Mouse (Mus musculus) bone marrow macrophage, adult 2 months (primary cell): ENCODE data around the gene Bbs9.

Source experiments
- CTCF ChIP-seq: IDR thresholded peaks from 2 replicates; pipeline ENCODE4 v1.5.1; 2012; ENCODE audit warnings: low read depth, mild to moderate bottlenecking, low read length, moderate library complexity
- POLR2A ChIP-seq: IDR thresholded peaks from 2 replicates; pipeline ENCODE4 v1.6.1; 2012; ENCODE audit warnings: mild to moderate bottlenecking, low read depth, low read length, borderline replicate concordance

- TF ChIP-seq POLR2A (no peak), CTCF (no peak)
Measured at GRCm38 (mm10) chr9:22523460-22523859, 47.9 kb downstream of the Bbs9 start.
